Mouse (Mus musculus): ENCODE results near the gene Plvap. TPM values are rescaled to one million over a fixed set of nuclear protein-coding genes. Genes with fewer than 3 reads are reported as not detected.

Plvap gene
- total and polyA plus RNA-seq, 3 experiments: 11.7 to 20.4 TPM; not detected in 1

DNA sequence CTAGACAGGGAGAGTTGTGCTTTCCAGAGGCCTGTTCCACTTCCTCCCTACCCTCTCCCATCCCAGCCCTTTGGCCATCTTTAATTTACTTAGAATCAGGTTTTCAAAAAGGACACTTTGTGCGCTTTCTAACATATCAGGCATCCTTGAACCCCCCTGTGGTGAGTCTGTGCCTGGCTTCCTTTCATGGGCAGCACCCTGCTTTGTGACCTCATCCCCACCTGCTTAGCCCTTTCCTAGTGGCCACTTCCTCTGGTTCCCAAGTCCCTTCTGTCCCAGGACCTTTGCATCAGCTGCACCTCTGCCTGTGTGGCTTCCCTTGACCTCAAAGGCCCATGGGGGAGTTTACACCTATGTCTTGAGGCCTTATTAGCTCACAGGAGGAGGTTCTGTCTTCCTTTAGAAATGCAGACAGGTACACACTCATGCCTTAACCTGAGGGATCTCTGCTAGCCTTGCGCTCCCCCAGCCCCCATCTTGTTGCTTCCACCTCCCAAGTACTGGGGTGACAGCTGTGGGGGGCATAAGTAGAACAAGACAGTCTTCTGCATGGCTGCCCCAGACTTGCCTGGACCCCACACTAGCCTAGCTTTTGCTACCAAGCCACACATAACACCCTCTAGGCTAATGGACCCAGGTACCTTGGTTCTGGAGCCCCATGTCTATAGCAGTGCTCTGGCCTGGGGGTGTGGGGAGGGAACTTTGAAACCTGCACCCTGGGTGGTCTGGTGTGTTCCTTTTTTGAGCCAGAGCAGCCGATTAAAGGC is 41.2 kb downstream of the Plvap start:
- DNase-seq (ENCODE audit: low read depth, low spot score): no peak
- no peak for TF ChIP-seq SIN3A (IDR thresholded peaks at IDR 0.05; ENCODE audit: low read length)
- TF ChIP-seq USF2 (IDR thresholded peaks at IDR 0.05; ENCODE audit: borderline replicate concordance in 1 of 2, insufficient read depth in 1 of 2, low read depth in 1 of 2, low read length in 2 of 2): no peak
- no peak for TF ChIP-seq KAT2A (conservative IDR thresholded peaks at IDR 0.05; ENCODE audit: low read depth, low read length)
- TF ChIP-seq TAL1 (IDR thresholded peaks at IDR 0.05; ENCODE audit: low read length): no peak
- TF ChIP-seq NELFE (IDR thresholded peaks at IDR 0.05; ENCODE audit: low read depth, low read length): no peak
- no peak for TF ChIP-seq TCF12 (IDR thresholded peaks at IDR 0.05; ENCODE audit: low read depth, low read length)
- no peak for TF ChIP-seq ELF1 (IDR thresholded peaks at IDR 0.05; ENCODE audit: low read depth, low read length)
- TF ChIP-seq POLR2A (IDR thresholded peaks at IDR 0.05; ENCODE audit: control insufficient read depth in 1 of 2, insufficient read depth in 1 of 2, low read depth in 1 of 2, low read length in 2 of 2, poor library complexity in 1 of 2): no peak
- TF ChIP-seq MXI1 (IDR thresholded peaks at IDR 0.05; ENCODE audit: low read depth, low read length): no peak
- TF ChIP-seq GABPA (IDR thresholded peaks at IDR 0.05; ENCODE audit: low read depth, low read length): no peak
- no peak for TF ChIP-seq JUND (IDR thresholded peaks at IDR 0.05; ENCODE audit: low read depth, low read length)
- Histone ChIP-seq H3K4me3 (ENCODE audit: control insufficient read depth in 1 of 2, insufficient read depth in 1 of 2, low read depth in 2 of 2, low read length in 2 of 2) (peak overlapping the region in 1 of 2 experiments; percentile 61; a peak in 2 of 4 replicates), H3K4me1 (ENCODE audit: control insufficient read depth in 1 of 2, insufficient read depth in 2 of 2, low read length in 2 of 2) (peaks cover 0 to 21% of the 10 kb centered on the region in 2 experiments; a peak in 2 of 4 replicates), H3K27me3 (ENCODE audit: control insufficient read depth in 1 of 2, insufficient read depth in 2 of 2, low read length in 2 of 2) (no peaks in the 10 kb centered on the region), H3K36me3 (ENCODE audit: control insufficient read depth in 1 of 2, insufficient read depth in 2 of 2, low read length in 2 of 2) (peaks cover 0 to 11% of the 10 kb centered on the region in 2 experiments; a peak in 1 of 4 replicates), H3K27ac (ENCODE audit: control insufficient read depth, low read depth, low read length) (no peak overlapping the region), H3K9ac (ENCODE audit: control insufficient read depth, low read depth, low read length, poor library complexity, severe bottlenecking) (peak overlapping the region; percentile 58), H3K79me2 (ENCODE audit: control insufficient read depth, insufficient read depth, low read length, poor library complexity) (peaks cover 22% of the 10 kb centered on the region), H3K9me3 (replicated peaks; ENCODE audit: insufficient read depth, low read length) (no peaks in the 10 kb centered on the region)

- Histone ChIP-seq H3K9ac (ENCODE audit: control insufficient read depth, low read depth, low read length, poor library complexity, severe bottlenecking) (peak overlapping the region; percentile 58), H3K27ac (ENCODE audit: control insufficient read depth, low read depth, low read length) (no peak overlapping the region), H3K27me3 (ENCODE audit: control insufficient read depth in 1 of 2, insufficient read depth in 2 of 2, low read length in 2 of 2) (no peaks in the 10 kb centered on the region), H3K9me3 (replicated peaks; ENCODE audit: insufficient read depth, low read length) (no peaks in the 10 kb centered on the region), H3K36me3 (ENCODE audit: control insufficient read depth in 1 of 2, insufficient read depth in 2 of 2, low read length in 2 of 2) (peaks cover 0 to 11% of the 10 kb centered on the region in 2 experiments; a peak in 1 of 4 replicates), H3K4me1 (ENCODE audit: control insufficient read depth in 1 of 2, insufficient read depth in 2 of 2, low read length in 2 of 2) (peaks cover 0 to 21% of the 10 kb centered on the region in 2 experiments; a peak in 2 of 4 replicates), H3K79me2 (ENCODE audit: control insufficient read depth, insufficient read depth, low read length, poor library complexity) (peaks cover 23% of the 10 kb centered on the region), H3K4me3 (ENCODE audit: control insufficient read depth in 1 of 2, insufficient read depth in 1 of 2, low read depth in 2 of 2, low read length in 2 of 2) (peak overlapping the region; percentile 61 to 90)
- TF ChIP-seq RCOR1 (IDR thresholded peaks at IDR 0.05; ENCODE audit: low read depth, low read length): no peak
- no peak for TF ChIP-seq GABPA (IDR thresholded peaks at IDR 0.05; ENCODE audit: low read depth, low read length)
- TF ChIP-seq CTCF (IDR thresholded peaks at IDR 0.05 in 2 of 3, conservative IDR thresholded peaks at IDR 0.05 in 1 of 3; ENCODE audit: control insufficient read depth in 1 of 3, insufficient read depth in 1 of 3, low read depth in 2 of 3, low read length in 3 of 3, poor library complexity in 1 of 3, severe bottlenecking in 1 of 3): no peak
- TF ChIP-seq RAD21 (IDR thresholded peaks at IDR 0.05; ENCODE audit: low read depth, low read length): no peak
- TF ChIP-seq TBP (IDR thresholded peaks at IDR 0.05; ENCODE audit: low read depth, low read length): no peak
- peak; percentile 68 for TF ChIP-seq ELF1 (IDR thresholded peaks at IDR 0.05; ENCODE audit: low read depth, low read length)
- TF ChIP-seq SIN3A (IDR thresholded peaks at IDR 0.05; ENCODE audit: low read length): peak; percentile 54
- peak; percentile 38; the same call in 1 of the 2 replicates for TF ChIP-seq HCFC1 (IDR thresholded peaks at IDR 0.05; ENCODE audit: low read depth, low read length)
- DNase-seq (ENCODE audit: low read depth, low spot score): peak; percentile 53
Measured at GRCm38 (mm10) chr8:71469411-71469810, 42.1 kb downstream of the Plvap start.

Measured in MEL (cell line).